Mouse (Mus musculus) layer of hippocampus, adult 18-20 months (tissue): ENCODE measurements around the gene Ergic1. TPM values are rescaled to one million over a fixed set of nuclear protein-coding genes. Genes with fewer than 3 reads are reported as not detected.

ENCODE experiments used
- DNase-seq, 2 experiments: peaks; one replicate each; pipeline ENCODE4 v3.0.0; 2022; ENCODE audit warnings: low spot score in 2 of 2
- total RNA-seq, 2 experiments: library from RNA; stranded (reverse); gene quantifications; 2 replicates each; pipeline ENCODE4 v1.2.3; 2021

Ergic1 gene
- total RNA-seq, 2 experiments from 2014 or later, result 120 to 129 TPM

DNA sequence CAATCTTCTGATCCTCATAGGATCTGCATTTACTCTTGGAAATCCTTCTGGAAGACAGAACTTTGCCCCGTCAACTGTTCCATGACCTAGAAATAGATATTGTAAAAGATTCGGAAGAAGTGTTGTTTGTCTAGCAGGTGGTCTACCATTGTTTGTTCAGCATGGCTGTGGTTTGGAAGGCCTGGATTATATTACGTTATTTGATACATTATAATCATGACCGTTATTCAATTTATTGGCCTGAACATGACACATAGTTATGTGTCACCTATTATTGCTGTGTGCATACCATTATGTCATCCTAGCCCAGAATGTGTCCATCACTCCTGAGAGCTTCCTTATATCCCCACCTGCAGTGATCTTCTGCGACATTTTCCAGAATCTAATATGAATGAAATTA, 37.6 kb downstream of the Ergic1 start:
- DNase-seq, result no peak

- DNase-seq, result no peak
Observed at GRCm38 (mm10) chr17:26600913-26601447, 39.7 kb downstream of the Ergic1 start.

DNA sequence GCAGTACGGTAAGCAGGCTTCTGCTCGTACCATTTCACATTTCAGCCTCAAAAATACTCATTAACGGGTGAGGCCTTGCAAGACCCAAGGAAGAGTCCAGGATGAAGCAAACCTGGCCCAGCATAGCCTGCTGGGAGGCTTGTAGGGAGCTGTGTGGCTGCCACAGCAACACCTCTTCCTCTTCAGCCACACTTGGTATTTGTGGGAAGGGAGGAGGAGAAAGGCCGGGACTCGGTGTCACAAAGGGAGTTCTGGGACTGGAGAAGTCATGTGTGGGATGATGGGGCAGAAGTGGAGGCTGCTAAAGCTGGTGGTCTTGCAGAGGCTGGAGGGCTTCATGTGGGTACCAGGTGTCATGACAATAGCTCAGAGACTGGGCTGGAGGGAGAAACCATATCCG, 40.2 kb downstream of the Ergic1 start:
- DNase-seq, result no peak

DNA sequence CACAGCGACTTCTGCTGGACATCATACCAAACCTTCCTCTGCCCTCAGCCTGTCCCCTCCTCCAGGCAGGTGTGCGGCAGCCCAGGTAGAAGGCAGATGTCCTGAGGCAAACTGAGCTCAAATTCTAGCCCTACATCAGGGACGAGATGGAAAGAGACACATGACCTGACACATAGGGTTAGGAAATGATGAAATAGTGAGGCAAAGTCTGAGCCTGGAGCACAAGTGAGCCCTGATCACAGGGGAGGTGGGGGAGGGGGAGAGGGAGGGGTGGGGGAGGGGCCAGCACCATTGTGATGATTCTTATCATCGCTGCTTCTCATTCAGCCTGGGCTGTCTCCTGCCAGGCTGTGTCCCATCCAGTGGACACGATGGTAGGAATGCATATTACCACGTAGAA, 40.6 kb downstream of the Ergic1 start:
- no peak for DNase-seq

GRCm38 (mm10) chr17:26602371-26602885, 41.1 kb downstream of the Ergic1 start:
- DNase-seq, result peak in 1 of 2 experiments; percentile 50

DNA sequence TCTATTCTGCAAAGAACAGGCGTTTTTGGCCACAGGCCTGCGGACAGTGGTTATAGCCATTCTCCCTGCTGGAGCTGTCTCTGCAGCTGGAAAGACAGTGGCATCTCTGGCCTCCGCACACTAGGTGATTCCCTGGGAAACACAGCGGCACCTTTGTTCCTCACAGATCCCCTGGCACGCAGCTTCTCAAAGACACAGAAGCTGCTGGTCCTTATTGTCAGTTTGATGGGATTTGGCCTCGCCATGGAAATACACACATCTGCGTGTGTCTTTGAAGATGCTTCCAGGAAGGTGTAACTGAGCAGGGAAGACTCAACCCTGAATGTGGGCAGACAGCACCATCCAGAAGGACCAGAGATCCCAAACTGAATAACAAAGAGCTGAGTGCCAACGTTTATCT, 42.0 kb downstream of the Ergic1 start:
- DNase-seq, result no peak

DNA sequence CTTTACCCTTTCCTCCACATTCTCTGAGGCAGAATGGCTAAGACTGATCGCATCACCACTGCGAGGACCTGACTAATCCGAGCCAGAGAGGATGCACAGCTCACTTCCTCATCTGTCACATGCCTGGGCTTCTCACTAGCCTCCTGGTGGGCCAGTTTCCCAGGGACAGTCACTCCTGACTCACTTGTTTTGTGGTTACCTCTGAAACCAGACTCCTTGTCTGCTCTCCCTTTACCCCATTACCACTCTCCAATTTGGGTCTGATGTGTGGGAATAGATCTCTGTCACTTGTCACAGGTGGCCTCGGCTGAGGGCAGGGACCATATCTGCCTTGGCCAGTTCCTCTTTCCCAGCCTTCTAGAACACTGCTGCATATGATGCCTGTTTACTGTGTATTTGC, 44.3 kb downstream of the Ergic1 start:
- no peak for DNase-seq

GRCm38 (mm10) chr17:26606516-26606915, 45.2 kb downstream of the Ergic1 start:
- DNase-seq, result no peak

- no peak for DNase-seq
Observed at GRCm38 (mm10) chr17:26608348-26608747, 47.1 kb downstream of the Ergic1 start.

DNA sequence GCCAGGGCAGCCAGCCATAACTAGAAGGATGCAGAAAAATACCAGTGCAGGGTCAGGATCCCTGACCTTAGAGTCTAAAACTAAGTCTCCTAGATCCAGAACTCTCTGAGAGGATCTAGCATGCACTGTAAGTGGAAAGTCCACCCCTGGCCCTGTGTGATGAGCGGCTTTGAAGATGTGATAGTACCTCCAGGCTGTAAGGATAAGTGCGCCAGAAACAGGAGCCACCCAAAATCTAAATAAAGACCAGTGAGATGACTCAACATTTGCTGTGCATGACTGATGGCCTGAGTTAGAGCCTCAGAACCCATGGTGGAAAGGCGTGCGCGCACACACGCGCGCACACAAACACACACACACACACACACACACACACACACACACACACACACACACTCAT, 47.6 kb downstream of the Ergic1 start:
- no peak for DNase-seq

DNA sequence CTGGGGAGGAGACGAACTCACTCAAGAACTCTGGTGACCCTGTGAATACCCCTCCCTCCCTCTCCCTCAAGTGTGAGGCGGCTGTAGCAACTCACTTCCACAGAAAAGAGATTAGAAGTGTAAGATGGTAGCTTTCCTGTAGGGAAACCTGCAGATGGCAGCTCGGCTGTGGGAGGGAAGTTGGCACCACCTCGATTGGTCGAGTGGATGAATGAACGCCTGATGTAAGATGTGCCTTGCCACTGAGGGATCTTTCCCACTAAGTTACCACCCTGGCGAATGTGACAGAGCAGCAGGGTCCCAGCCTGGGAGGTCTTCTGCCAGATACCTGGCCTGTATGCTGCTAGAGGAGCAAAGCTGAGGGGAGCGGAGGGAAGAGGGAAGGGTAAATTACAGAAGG, 48.5 kb downstream of the Ergic1 start:
- peak; percentile 76 to 84 for DNase-seq

- DNase-seq, result no peak
Observed at GRCm38 (mm10) chr17:26611328-26611727, 50.0 kb downstream of the Ergic1 start.

DNA sequence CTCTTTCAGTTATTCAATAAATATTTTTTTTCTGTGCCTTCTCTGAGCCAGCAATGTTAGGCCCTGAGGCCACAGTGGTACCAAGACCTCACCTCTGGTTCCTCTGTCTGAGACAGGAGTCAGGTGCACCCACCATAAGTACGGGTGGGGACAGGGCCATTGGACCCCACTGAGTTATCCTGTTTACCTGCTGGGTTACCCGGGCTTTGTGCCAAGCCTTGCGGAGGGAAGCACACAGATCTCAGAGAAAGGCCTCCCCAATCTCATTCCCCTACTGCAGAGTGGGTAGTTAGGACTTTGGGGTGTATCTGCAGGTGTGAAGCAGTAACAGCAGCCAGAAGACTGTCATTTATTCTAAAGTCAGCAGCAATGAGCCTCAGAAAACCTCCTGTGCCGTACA, 50.6 kb downstream of the Ergic1 start:
- DNase-seq, result no peak

DNA sequence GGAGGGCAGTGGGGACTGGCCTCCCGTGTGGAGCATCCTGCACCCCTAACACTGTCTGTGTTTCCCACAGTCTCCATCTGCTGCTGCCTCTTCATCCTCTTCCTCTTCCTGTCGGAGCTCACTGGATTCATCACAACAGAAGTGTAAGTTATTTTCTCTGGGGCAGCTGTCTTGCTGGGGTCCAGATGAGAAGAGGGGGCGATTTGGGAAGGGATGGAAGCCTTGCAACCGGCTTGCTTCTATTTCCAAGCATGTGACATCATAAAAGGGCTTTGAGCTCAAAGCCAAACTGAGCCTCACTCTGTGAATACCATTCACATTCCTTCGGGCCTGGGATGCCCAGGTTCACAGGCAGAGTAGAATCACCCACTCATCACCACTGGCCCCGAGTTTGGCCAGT, 53.0 kb downstream of the Ergic1 start:
- no peak for DNase-seq

DNA sequence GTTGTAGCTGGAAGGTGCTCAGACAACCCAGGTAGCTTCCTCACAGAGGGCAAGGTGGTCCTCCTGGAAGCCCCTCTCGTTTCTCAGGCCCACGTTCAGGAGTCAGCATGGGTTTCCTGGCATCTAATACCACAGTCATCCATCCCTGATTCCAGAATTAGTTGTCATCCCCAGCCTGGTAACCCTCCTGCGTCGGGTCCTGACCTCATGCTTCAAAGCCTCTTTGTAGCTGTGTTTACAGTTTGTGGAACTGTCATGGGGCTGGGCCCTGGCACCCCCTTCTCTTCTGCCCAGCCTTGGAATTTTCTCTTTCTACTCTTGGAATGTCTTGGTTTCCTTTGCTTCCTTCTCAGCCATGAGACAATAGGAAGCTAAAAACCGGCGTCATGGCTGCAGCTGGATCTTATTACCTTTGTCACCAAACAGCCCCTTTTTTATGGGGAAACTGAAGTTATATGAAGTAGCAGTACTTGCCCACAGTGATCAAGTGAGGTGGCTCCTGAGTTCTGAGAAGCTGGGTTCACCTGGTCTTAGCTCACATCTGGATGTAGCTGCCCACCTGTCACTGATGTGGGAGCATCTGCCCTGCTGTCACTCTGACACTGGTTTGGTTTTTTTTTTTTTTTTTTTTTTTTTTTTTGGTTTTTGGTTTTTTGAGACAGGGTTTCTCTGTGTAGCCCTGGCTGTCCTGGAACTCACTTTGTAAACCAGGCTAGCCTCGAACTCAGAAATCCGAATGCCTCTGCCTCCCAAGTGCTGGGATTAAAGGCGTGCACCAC, 53.6 kb downstream of the Ergic1 start:
- DNase-seq, result no peak

DNA sequence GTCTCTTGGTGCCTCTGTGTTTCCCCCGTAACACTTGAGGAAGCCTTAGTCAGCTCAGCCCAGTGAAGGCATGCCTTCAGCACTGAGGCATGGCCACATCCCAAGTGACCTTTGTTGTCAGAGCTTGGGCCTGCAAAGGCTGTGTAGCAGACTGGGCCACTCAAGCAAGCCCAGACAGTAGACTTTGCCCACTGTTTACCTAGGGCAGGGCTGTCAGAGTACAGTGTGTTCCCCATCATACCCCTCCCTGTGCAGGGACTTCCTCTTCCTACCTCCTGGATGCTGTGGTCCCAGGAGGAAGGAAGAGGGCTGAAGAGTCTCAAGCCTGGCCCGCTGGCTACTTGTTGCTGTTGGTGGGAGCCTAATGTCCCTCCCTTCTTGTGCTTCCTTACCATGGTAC, 55.4 kb downstream of the Ergic1 start:
- DNase-seq, result no peak

DNA sequence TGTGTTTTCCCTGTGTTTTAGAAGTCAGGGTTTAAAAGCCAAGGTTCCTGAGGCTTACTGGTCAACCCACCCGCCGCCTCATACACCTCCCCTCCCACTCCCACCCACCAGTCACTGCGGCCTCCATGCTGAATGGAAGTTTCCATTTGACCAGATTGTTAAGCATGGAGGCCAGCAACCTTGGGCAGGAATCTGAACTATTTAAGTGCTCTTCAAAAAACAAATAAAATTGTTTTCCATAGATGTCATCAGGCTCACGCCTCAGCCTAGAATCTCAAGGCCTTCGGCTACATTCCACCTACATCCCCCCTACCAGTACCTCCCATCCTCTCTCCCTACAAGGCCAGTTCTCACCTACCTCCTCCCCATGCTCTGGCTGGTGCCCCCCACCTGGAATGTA, 57.2 kb downstream of the Ergic1 start:
- DNase-seq, result no peak

GRCm38 (mm10) chr17:26619577-26619976, 58.3 kb downstream of the Ergic1 start:
- no peak for DNase-seq

GRCm38 (mm10) chr17:26620292-26620691, 59.0 kb downstream of the Ergic1 start:
- DNase-seq, result no peak

DNA sequence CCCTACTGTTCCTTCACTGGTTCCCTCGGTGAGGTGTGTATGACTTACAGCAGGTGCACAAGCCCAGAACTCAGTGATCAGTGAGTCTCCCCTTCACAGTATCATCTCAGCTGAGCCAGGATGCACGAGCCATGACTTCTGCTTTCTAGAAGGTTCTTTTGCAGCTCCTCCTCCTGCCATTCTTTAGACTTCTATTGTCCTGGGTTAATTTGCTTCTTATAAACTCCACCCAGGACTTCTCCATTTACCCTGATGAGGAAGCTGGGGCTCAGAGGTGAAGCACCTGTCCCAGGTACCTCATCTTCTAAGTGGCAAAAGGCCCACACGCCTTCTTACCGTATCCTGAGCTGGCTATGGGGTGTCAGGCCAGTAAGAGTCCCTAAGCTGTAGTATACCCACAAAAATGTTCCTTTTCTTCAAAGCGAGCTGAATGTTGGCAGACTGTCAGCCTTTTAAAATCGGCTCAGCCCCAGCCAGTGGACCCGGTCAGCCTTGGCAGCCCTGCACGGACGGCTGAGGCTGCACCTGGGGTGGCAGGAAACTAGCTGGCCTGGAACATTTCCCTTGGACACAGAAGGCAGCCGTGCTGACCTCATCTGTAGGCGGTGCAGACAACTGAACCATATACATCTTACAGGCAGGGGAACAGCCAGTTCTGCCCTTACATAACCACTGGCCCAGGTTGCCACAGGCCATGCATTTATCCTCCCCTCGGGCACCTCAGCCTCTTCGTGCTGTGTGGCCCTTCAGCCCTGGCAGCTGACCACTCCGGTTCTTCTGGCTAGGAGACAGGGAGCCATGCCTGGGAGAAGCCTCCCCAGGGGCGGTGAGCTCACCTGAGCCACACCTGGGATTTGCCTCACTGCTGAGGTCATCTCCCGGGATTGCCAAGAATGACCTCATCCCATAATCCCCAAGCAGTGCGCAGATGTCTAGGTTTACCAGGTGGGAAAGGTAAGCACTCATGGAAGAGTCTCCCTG, 59.8 kb downstream of the Ergic1 start:
- DNase-seq, result peak in 1 of 2 experiments; percentile 45

GRCm38 (mm10) chr17:26621912-26622311, 60.6 kb downstream of the Ergic1 start:
- no peak for DNase-seq

- DNase-seq, result no peak
Observed at GRCm38 (mm10) chr17:26623991-26624390, 62.7 kb downstream of the Ergic1 start.
